Mouse (Mus musculus) lung, embryonic 16.5 days (tissue): ENCODE measurements at regions not wholly inside any gene's neighbourhood (a gene's known extent, or its start where the extent isn't known, plus 50 kb on each side); places are given as distances from the start of the nearest gene placed in this dataset.
"Not testable (repeated sequence)": the region's sequence is repeated elsewhere in the genome, so short reads cannot be mapped to it uniquely, and the experiment has no call there.

ENCODE experiments used
- ATAC-seq: fragments of 200-750 bp; cut with Nextera tagmentation; 2 replicates; pipeline ENCODE4 v1.8.0; 2017; ENCODE audit warnings: low read depth, mild to moderate bottlenecking, moderate library complexity
- H3K27ac ChIP-seq: fragments of 300-500 bp; sonication (generic); 2 replicates; pipeline ENCODE4 v1.5.1; 2014; ENCODE audit warnings: mild to moderate bottlenecking, control low read depth, low read length
- H3K27me3 ChIP-seq: fragments of 300-500 bp; sonication (generic); 2 replicates; pipeline ENCODE4 v1.6.1; 2014; ENCODE audit warnings: low read depth, low read length, mixed read lengths; ENCODE audit not compliant: control insufficient read depth, insufficient read depth
- H3K36me3 ChIP-seq: fragments of 300-500 bp; sonication (generic); 2 replicates; pipeline ENCODE4 v1.6.1; 2014; ENCODE audit warnings: low read length; ENCODE audit not compliant: control insufficient read depth, insufficient read depth
- H3K4me1 ChIP-seq: fragments of 300-500 bp; sonication (generic); replicated peaks from 2 replicates; pipeline ENCODE4 v1.6.1; 2014; ENCODE audit warnings: low read length, mixed read lengths; ENCODE audit not compliant: control insufficient read depth, insufficient read depth
- H3K4me2 ChIP-seq: fragments of 300-500 bp; sonication (generic); 2 replicates; pipeline ENCODE4 v1.6.1; 2014; ENCODE audit warnings: low read depth, low read length, control low read depth
- H3K4me3 ChIP-seq: fragments of 300-500 bp; sonication (generic); 2 replicates; pipeline ENCODE4 v1.5.1; 2014; ENCODE audit warnings: mild to moderate bottlenecking, low read length, control low read depth
- H3K9ac ChIP-seq: fragments of 300-500 bp; sonication (generic); 2 replicates; pipeline ENCODE4 v1.6.1; 2014; ENCODE audit warnings: low read length, control low read depth
- H3K9me3 ChIP-seq: fragments of 300-500 bp; sonication (generic); 2 replicates; pipeline ENCODE4 v1.6.1; 2016; ENCODE audit warnings: low read length; ENCODE audit not compliant: control insufficient read depth
- WGBS: fragments of 180-500 bp; shearing (Covaris S2); extraction: QIAGEN DNeasy Blood & Tissue Kit; methylation state at CpG from one replicate; pipeline ENCODE4 v1.1.7; 2014; 5-methylcytosine and 5-hydroxymethylcytosine counted together

DNA sequence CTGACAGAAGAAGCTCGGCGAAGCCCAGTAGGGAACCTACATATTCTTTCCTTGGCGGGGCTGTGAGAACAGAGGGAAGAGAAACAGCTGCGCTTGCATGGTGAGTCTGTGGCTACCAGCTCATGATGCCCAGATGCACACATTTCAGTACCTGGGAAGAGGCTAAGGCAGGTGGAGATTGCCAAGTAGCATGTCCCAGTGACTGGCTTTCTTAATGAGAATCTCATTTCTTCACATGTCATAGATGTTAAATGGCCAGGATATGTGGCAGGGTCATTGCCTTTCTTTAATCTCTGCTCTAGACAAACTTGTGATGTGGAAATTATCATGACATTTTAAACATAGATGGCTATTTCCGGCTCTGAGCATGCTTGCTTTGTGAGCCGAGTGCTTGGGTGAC is 109.5 kb upstream of the Tns3 start:
- Histone ChIP-seq H3K4me2 (no peak overlapping the region), H3K9ac (no peak overlapping the region), H3K36me3 (no peaks in the 10 kb centered on the region), H3K9me3 (no peaks in the 10 kb centered on the region), H3K4me1 (peaks cover 8% of the 10 kb centered on the region), H3K27me3 (no peaks in the 10 kb centered on the region), H3K4me3 (no peak overlapping the region), H3K27ac (no peak overlapping the region)
- WGBS = 52% methylated on average over 6 of the region's 6 CpGs
- ATAC-seq = peak; percentile 26; the same call in 1 of the 2 replicates

DNA sequence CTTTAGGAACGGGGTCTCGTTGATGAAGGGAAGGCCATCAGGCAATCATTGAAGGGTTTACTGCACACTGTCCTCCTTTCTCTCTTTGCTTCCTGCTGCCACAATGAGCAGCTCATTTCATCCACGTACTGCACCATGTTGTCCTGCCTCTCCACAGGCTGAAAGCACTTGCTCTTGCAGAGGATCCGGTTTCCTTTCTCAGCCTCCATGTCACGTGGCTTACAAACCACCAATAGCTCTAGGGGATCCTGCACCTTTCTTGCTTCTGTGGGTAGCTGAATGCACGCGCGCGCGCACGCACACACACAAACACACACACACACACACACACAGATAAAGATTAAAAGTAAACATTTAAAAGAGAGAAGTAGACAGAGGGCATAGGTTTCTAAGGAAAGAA is 108.9 kb upstream of the Tns3 start:
- Histone ChIP-seq H3K27ac (no peak overlapping the region), H3K27me3 (no peaks in the 10 kb centered on the region), H3K4me1 (peaks cover 8% of the 10 kb centered on the region), H3K36me3 (no peaks in the 10 kb centered on the region), H3K9ac (no peak overlapping the region), H3K4me2 (no peak overlapping the region), H3K4me3 (no peak overlapping the region), H3K9me3 (no peaks in the 10 kb centered on the region)
- 61% methylated on average over 11 of the region's 11 CpGs for WGBS
- ATAC-seq = peak; percentile 27; the same call in 1 of the 2 replicates

DNA sequence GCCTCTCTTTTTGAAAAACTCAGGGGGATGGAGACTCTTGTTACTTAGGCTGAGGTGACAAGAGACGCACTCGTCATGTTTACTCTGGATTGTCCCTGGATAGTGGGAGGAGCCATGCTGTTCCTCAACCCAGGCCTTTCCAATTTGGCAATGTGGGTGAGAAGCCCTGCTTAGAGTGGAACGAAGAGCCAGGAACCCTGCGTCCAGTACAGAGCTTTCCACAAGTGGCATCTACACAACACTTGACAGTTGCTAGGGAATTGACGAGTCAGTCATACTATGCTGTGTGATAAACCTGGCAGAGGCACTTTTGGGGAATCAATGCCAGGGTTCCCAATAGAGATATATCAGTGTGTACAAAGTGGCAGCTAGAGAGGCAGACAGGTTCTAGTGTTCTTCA is 108.2 kb upstream of the Tns3 start:
- WGBS = 42% methylated on average over 5 of the region's 5 CpGs
- peaks cover 8% of the 10 kb centered on the region for H3K4me1 ChIP-seq
- peak; percentile 68 for ATAC-seq
- no peaks in the 10 kb centered on the region for H3K36me3 ChIP-seq
- no peak overlapping the region for H3K9ac ChIP-seq
- no peaks in the 10 kb centered on the region for H3K27me3 ChIP-seq
- no peak overlapping the region for H3K27ac ChIP-seq
- H3K4me2 ChIP-seq = no peak overlapping the region
- no peak overlapping the region for H3K4me3 ChIP-seq
- no peaks in the 10 kb centered on the region for H3K9me3 ChIP-seq

DNA sequence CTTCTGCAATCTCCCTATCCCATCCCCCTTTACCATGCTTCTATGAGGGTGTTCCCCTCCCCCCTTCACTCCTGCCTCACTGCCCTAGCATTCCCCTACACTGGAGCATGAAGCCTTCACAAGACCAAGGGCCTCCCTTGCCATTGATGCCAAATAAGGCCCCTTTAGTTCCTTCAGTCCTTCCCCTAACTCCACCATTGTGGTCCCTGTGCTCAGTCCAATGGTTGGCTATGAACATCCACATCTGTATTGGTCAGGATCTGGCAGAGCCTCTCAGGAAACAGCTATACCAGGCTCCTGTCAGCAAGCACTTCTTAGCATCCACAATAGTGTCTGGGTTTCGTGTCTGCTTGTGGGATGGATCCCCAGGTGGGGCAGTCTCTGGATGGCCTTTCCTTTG is 104.4 kb upstream of the Tns3 start:
- not testable (repeated sequence) for H3K27ac ChIP-seq, H3K4me3 ChIP-seq, H3K4me1 ChIP-seq, H3K27me3 ChIP-seq, H3K4me2 ChIP-seq, H3K9ac ChIP-seq, ATAC-seq, H3K9me3 ChIP-seq, H3K36me3 ChIP-seq
- 81% methylated on average over 1 of the region's 1 CpGs for WGBS

DNA sequence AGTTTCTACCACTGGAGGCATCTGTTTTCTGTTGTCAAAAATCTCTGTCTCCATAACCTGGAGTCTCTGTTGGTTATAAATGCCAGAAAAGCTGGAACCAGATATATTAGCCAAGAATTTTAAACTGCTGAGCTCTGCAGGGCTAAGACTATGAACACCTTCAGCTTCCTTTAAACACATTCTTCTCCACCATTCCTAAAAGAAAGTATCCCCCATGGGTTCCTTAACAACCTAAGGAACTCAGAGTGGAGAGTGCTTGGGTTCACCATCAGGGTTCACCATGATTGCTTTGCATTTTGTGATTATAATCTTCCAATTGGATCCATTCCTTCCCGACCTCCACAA is 101.2 kb upstream of the Tns3 start:
- H3K27ac ChIP-seq = no peak overlapping the region
- H3K4me1 ChIP-seq = no peaks in the 10 kb centered on the region; the same call in 1 of the 2 replicates
- no peak overlapping the region for H3K4me3 ChIP-seq
- no peak overlapping the region for H3K4me2 ChIP-seq
- no peaks in the 10 kb centered on the region for H3K9me3 ChIP-seq
- no peak for ATAC-seq
- no peaks in the 10 kb centered on the region for H3K27me3 ChIP-seq
- WGBS = 95% methylated on average over 1 of the region's 1 CpGs
- no peaks in the 10 kb centered on the region for H3K36me3 ChIP-seq
- no peak overlapping the region for H3K9ac ChIP-seq

DNA sequence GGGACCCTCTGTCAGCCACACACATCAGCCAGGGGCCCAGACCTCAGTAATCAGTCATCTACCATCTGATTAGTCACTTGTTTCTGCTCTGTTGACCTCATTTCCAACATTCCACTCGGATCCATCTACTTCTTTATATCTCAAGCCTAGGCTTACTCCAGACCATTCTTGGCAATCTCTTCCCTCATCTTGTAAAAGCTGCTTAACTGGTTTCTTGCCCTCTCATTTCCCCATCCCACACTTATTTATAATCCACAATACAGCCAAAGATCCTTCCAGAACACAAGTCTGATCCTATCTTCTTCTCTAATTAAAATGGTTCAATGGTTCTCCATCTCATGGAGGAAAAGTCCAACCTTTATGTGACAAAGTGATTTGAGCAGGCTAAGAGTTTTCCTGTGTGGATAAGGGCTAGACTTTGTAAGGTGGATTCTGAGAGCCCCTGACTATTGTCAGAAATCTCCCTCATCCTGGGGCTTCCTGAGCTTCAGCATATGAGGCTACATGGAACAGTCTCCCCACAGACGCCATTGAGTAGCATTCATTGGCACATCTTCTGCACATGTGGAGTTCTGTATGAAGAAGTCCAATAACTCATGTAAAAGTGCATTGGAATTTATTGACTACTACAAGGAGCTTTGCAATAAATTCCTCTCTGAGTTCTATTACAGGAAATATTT is 100.7 kb upstream of the Tns3 start:
- H3K4me2 ChIP-seq = no peak overlapping the region
- no peak overlapping the region for H3K9ac ChIP-seq
- ATAC-seq = no peak
- no peaks in the 10 kb centered on the region; the same call in 1 of the 2 replicates for H3K4me1 ChIP-seq
- no peaks in the 10 kb centered on the region for H3K36me3 ChIP-seq
- WGBS = 72% methylated on average over 2 of the region's 2 CpGs
- no peaks in the 10 kb centered on the region for H3K27me3 ChIP-seq
- no peak overlapping the region for H3K27ac ChIP-seq
- no peak overlapping the region for H3K4me3 ChIP-seq
- H3K9me3 ChIP-seq = no peaks in the 10 kb centered on the region

DNA sequence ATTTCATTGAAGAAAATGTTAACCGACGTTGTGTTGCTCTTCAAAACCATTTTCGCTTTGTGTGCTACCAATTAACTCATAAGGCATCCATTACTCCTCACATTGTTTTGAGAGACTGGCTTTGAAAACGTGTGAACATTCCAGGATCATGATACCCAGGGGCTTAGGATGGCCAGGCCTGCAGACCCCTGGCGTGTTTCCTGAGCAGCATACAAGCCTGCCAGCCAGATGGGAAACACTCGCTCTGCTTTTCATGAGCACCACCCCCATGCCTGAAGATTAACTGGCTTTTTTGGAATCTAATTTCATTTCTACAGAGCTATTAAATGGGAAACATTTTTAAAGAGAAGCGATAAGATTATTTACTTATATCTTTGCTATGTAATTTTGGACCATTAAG is 99.1 kb upstream of the Tns3 start:
- H3K9me3 ChIP-seq = no peaks in the 10 kb centered on the region
- H3K4me3 ChIP-seq = no peak overlapping the region
- ATAC-seq = peak; percentile 38; the same call in 1 of the 2 replicates
- H3K27ac ChIP-seq = 0 out of 2 replicates have a peak overlapping the region, but pooled peaks have one; percentile 33
- H3K36me3 ChIP-seq = no peaks in the 10 kb centered on the region
- no peak overlapping the region for H3K9ac ChIP-seq
- H3K4me1 ChIP-seq = no peaks in the 10 kb centered on the region; the same call in 1 of the 2 replicates
- WGBS = 54% methylated on average over 7 of the region's 7 CpGs
- no peak overlapping the region for H3K4me2 ChIP-seq
- no peaks in the 10 kb centered on the region for H3K27me3 ChIP-seq

DNA sequence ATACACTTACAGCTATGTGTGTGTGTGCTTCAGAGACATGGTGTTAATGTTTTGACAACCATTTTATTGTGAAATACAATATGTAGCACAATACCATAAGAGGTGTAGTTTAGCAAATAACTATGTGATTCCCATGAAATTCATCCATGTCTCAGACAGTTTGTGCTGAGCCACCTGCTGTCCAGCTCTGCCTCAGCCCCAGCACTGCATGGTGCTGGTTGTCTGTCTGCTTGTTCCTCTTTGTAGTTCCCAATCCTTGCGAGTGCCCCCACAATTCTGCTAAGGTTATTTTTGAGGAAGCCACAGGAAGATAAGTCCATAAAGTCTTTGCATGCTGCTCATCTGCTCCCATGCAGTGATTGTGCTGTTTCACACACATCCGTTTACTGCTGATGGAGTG is 97.8 kb upstream of the Tns3 start:
- Histone ChIP-seq H3K36me3 (no peaks in the 10 kb centered on the region), H3K4me1 (no peaks in the 10 kb centered on the region; the same call in 1 of the 2 replicates), H3K4me3 (no peak overlapping the region), H3K27me3 (no peaks in the 10 kb centered on the region), H3K9me3 (no peaks in the 10 kb centered on the region), H3K27ac (no peak overlapping the region), H3K4me2 (no peak overlapping the region), H3K9ac (no peak overlapping the region)
- no peak for ATAC-seq
- WGBS = 65% methylated on average over 2 of the region's 2 CpGs

DNA sequence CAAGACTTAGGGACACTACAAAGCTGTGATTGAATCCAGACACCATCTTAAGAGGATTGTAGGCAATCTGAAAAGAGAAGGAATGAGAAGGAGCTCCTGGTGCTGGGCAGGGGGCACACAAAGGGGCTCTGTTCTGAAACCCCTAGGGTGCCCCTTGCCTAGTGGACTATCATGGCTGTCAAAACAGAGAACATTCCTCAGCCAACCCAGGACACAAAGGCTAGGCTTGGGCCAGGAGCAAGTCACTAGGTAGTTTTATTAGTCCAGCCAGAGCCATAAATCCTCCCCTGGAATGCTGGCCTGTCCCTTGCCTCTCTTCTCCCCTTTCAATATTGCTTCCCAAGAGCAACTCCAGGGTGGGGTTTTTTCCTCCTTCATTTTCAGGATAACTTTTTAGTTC is 97.3 kb upstream of the Tns3 start:
- Histone ChIP-seq H3K4me1 (no peaks in the 10 kb centered on the region; the same call in 1 of the 2 replicates), H3K27me3 (no peaks in the 10 kb centered on the region), H3K27ac (no peak overlapping the region), H3K36me3 (no peaks in the 10 kb centered on the region), H3K9ac (no peak overlapping the region), H3K4me3 (no peak overlapping the region), H3K9me3 (no peaks in the 10 kb centered on the region), H3K4me2 (no peak overlapping the region)
- ATAC-seq = no peak

DNA sequence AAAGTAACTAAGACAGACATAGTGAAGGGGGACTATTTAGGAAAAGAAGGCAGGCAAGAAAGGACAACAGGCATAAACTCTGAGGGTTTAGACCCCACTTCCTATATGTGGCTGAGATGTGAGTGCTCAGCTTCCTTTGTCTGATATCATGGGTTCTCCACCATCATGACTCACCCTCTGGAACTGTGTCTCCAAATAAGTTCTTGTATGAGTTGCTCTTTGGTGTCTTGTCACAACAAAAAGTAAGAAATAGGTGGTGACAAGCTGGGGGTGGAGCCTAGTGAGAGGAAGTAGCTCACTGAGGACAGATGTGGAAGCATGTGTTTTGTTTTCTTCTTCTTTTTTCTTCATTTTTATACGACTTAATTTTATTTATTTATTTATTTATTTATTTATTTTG is 95.5 kb upstream of the Tns3 start:
- H3K9ac ChIP-seq = no peak overlapping the region
- 58% methylated on average over 1 of the region's 1 CpGs for WGBS
- no peaks in the 10 kb centered on the region for H3K9me3 ChIP-seq
- H3K4me2 ChIP-seq = no peak overlapping the region
- H3K36me3 ChIP-seq = no peaks in the 10 kb centered on the region
- H3K4me3 ChIP-seq = no peak overlapping the region
- H3K4me1 ChIP-seq = no peaks in the 10 kb centered on the region; the same call in 1 of the 2 replicates
- H3K27ac ChIP-seq = no peak overlapping the region
- ATAC-seq = no peak
- no peaks in the 10 kb centered on the region for H3K27me3 ChIP-seq
